Mouse (Mus musculus) gastrocnemius, adult 2 months (tissue): ENCODE data around the gene Shank3. TPM values are rescaled to one million over a fixed set of nuclear protein-coding genes. Genes with fewer than 3 reads are reported as not detected.

ENCODE experiments used
- DNase-seq: peaks from one replicate; pipeline ENCODE4 v3.0.0; 2022
- H3K27ac ChIP-seq: fragments of 200-600 bp; 2 replicates; pipeline ENCODE4 v1.8.1; 2022; ENCODE audit warnings: mild to moderate bottlenecking
- H3K4me3 ChIP-seq: fragments of 200-600 bp; 2 replicates; pipeline ENCODE4 v1.8.1; 2022; ENCODE audit warnings: mild to moderate bottlenecking, moderate library complexity
- CTCF ChIP-seq: fragments of 200-600 bp; IDR thresholded peaks from 2 replicates; pipeline ENCODE4 v1.8.1; 2022; ENCODE audit warnings: antibody characterized with exemption, mild to moderate bottlenecking, moderate library complexity
- intact Hi-C: fragments of 180-260 bp; cut with DNase I; formaldehyde crosslinking; loops from one replicate; pipeline ENCODE4 v1.15.1; 2025
- total RNA-seq, 2 experiments: library from RNA; stranded (reverse); gene quantifications; 2 replicates each; pipeline ENCODE4 v1.2.3; 2021

Gene Shank3
- total RNA-seq, 2 experiments from 2014 or later = 12.2 to 20.4 TPM

GRCm38 (mm10) chr15:89592548-89592947, 93.1 kb downstream of the Shank3 start:
- DNase-seq = no peak
- intact Hi-C loops = no loop called here
- Histone ChIP-seq H3K27ac (no peak overlapping the region), H3K4me3 (no peak overlapping the region)
- no peak for TF ChIP-seq CTCF

- no peak for DNase-seq
- no peak overlapping the region for H3K27ac ChIP-seq
- no peak overlapping the region for H3K4me3 ChIP-seq
- peak; percentile 17; the same call in 1 of the 2 replicates for TF ChIP-seq CTCF
- intact Hi-C loops = no loop called here
These were observed 106.6 kb downstream of the Shank3 start for GRCm38 (mm10) chr15:89605822-89606570.

- DNase-seq = no peak
- Histone ChIP-seq H3K4me3 (no peak overlapping the region), H3K27ac (no peak overlapping the region)
- no peak for TF ChIP-seq CTCF
- intact Hi-C loops = no loop called here
These were observed 108.1 kb downstream of the Shank3 start for GRCm38 (mm10) chr15:89607480-89607879.

- intact Hi-C loops = no loop called here
- TF ChIP-seq CTCF = no peak
- DNase-seq = no peak
- H3K27ac ChIP-seq = no peak overlapping the region
- no peak overlapping the region for H3K4me3 ChIP-seq
These were observed 108.5 kb downstream of the Shank3 start for GRCm38 (mm10) chr15:89607888-89608287.

Other genes starting within 250 kb of the Shank3 start
- gene Sbf1, start 184.3 kb upstream of the Shank3 start, total RNA-seq = 10 to 100 TPM; 55.1 to 70.5 TPM
- gene Adm2, start 176.9 kb upstream of the Shank3 start, total RNA-seq = not detected
- not detected for gene Miox, start 165.2 kb upstream of the Shank3 start, total RNA-seq
- 10 to 100 TPM; 12.7 to 16.1 TPM for gene Lmf2, start 144.0 kb upstream of the Shank3 start, total RNA-seq
- 10 to 100 TPM; 40.9 to 41.4 TPM for gene Ncaph2, start 143.9 kb upstream of the Shank3 start, total RNA-seq
- gene Sco2, start 125.8 kb upstream of the Shank3 start, total RNA-seq = 10 to 100 TPM; 13.0 to 16.0 TPM
- under 1 TPM; 0.25 to 0.64 TPM for gene Tymp, start 122.6 kb upstream of the Shank3 start, total RNA-seq
- under 1 TPM; 0.38 to 0.53 TPM for gene Odf3b, start 120.3 kb upstream of the Shank3 start, total RNA-seq
- gene Klhdc7b, start 114.7 kb upstream of the Shank3 start, total RNA-seq = not detected
- gene Syce3, start 89.1 kb upstream of the Shank3 start, total RNA-seq = not detected
- gene Cpt1b, start 73.8 kb upstream of the Shank3 start, total RNA-seq = 100 to 1,000 TPM; 257 to 362 TPM
- gene C730034F03Rik, start 70.0 kb upstream of the Shank3 start, total RNA-seq = under 1 TPM; 0.56 to 0.64 TPM
- gene Gm44502, start 69.9 kb upstream of the Shank3 start, total RNA-seq = 1 to 10 TPM in 1 of 2 experiments, under 1 TPM in 1; 0.87 to 2.0 TPM
- gene Chkb, start 69.7 kb upstream of the Shank3 start, total RNA-seq = 10 to 100 TPM; 21.4 to 23.3 TPM
- gene Mapk8ip2, start 45.7 kb upstream of the Shank3 start, total RNA-seq = under 1 TPM; 0.08 to 0.25 TPM
- gene Arsa, start 22.2 kb upstream of the Shank3 start, total RNA-seq = 1 to 10 TPM; 3.0 to 4.6 TPM
- under 1 TPM in 1 of 2 experiments, not detected in 1; 0.23 TPM for gene Acr, start 68.7 kb downstream of the Shank3 start, total RNA-seq
- gene Rabl2, start 92.3 kb downstream of the Shank3 start, total RNA-seq = 1 to 10 TPM; 2.3 to 2.7 TPM